Mouse (Mus musculus): Measurements from ENCODE around the gene Stat5b. TPM values are rescaled to one million over a fixed set of nuclear protein-coding genes. Genes with fewer than 3 reads are reported as not detected.

Stat5b gene
- polyA plus RNA-seq, 1 experiment from 2014 or later, result 19.8 TPM

GRCm38 (mm10) chr11:100782568-100782967 lies 68.0 kb downstream of the Stat5b start:
- 84% methylated on average over 13 of the region's 13 CpGs for WGBS
- Histone ChIP-seq H3K36me3 (ENCODE audit: control insufficient read depth, insufficient read depth, low read length) (peaks cover 24% of the 10 kb centered on the region), H3K4me1 (ENCODE audit: control insufficient read depth, insufficient read depth, low read length) (no peaks in the 10 kb centered on the region), H3K27ac (ENCODE audit: low read depth, low read length) (no peak overlapping the region), H3K9ac (ENCODE audit: low read depth, low read length) (no peak overlapping the region), H3K4me3 (ENCODE audit: low read length) (no peak overlapping the region), H3K27me3 (ENCODE audit: control insufficient read depth, insufficient read depth, low read length) (no peaks in the 10 kb centered on the region), H3K4me2 (replicated peaks; ENCODE audit: low read depth, low read length) (no peak overlapping the region), H3K9me3 (ENCODE audit: control insufficient read depth, low read length) (no peaks in the 10 kb centered on the region)
- ATAC-seq (ENCODE audit: low FRiP score, low TSS enrichment), result no peak

DNA sequence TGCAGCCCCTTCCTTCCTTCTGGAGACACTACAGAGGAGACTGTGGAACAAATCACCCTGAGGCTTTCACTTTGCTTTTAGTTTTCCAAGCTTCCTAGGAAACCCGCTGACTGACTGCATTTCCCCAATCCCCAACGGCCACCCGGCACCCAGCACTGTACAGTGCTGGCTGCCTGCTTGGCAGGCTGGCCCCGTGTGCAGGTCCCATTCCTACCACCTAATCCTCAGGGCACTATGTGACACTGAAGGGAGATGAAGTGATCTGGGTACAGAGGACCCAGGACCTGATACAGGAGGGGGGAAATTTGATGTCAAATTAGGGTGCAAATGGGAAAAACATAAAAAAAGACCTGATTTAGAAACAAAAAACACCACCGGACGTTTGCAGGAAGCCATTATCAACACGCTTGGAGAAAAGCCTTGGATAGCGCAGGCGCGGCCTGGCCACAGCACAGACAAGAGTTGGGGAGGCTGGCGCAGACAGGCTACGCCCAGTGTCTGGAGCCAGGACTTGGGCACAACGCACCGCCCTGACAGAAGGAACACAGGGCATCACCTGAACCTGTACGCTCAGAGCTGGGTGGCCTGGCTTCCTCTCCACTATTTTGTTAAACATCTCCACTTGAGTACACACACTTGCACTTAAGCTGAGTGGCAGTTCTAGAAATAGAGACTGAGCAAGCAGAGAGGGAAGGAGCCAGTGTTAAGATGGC lies 68.6 kb downstream of the Stat5b start:
- Histone ChIP-seq H3K9ac (ENCODE audit: low read depth, low read length) (no peak overlapping the region), H3K36me3 (ENCODE audit: control insufficient read depth, insufficient read depth, low read length) (peaks cover 24% of the 10 kb centered on the region), H3K4me2 (replicated peaks; ENCODE audit: low read depth, low read length) (no peak overlapping the region), H3K4me3 (ENCODE audit: low read length) (no peak overlapping the region), H3K4me1 (ENCODE audit: control insufficient read depth, insufficient read depth, low read length) (no peaks in the 10 kb centered on the region), H3K9me3 (ENCODE audit: control insufficient read depth, low read length) (no peaks in the 10 kb centered on the region), H3K27me3 (ENCODE audit: control insufficient read depth, insufficient read depth, low read length) (no peaks in the 10 kb centered on the region), H3K27ac (ENCODE audit: low read depth, low read length) (no peak overlapping the region)
- 91% methylated on average over 15 of the region's 15 CpGs for WGBS
- ATAC-seq (ENCODE audit: low FRiP score, low TSS enrichment), result no peak

GRCm38 (mm10) chr11:100780247-100780646 lies 70.3 kb downstream of the Stat5b start:
- Histone ChIP-seq H3K9me3 (ENCODE audit: control insufficient read depth, low read length) (no peaks in the 10 kb centered on the region), H3K4me3 (ENCODE audit: low read length) (no peak overlapping the region), H3K9ac (ENCODE audit: low read depth, low read length) (no peak overlapping the region), H3K36me3 (ENCODE audit: control insufficient read depth, insufficient read depth, low read length) (peaks cover 21% of the 10 kb centered on the region), H3K27ac (ENCODE audit: low read depth, low read length) (no peak overlapping the region), H3K27me3 (ENCODE audit: control insufficient read depth, insufficient read depth, low read length) (no peaks in the 10 kb centered on the region), H3K4me2 (replicated peaks; ENCODE audit: low read depth, low read length) (no peak overlapping the region), H3K4me1 (ENCODE audit: control insufficient read depth, insufficient read depth, low read length) (no peaks in the 10 kb centered on the region)
- no peak for ATAC-seq (ENCODE audit: low FRiP score, low TSS enrichment)
- WGBS, result 72% methylated on average over 8 of the region's 8 CpGs

DNA sequence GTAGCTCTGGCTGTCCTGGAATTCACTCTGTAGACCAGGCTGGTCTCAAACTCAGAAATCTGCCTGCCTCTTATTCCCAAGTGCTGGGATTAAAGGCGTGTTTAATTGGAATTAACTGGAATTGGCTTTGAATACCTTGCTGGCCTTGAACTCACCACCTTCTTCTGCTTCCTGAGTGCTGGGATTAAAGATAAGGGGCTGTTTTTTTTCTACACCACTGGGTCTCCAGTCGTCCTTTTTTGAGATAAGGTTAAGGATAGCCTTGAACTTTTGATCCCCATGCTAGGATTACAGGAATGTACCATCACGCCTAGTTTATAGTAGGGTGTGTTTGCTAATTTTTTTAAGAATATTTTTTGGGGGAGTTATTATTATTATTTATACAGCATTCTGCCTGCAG lies 72.5 kb downstream of the Stat5b start:
- H3K4me3 ChIP-seq (ENCODE audit: low read length), result no peak overlapping the region
- H3K9ac ChIP-seq (ENCODE audit: low read depth, low read length), result no peak overlapping the region
- H3K4me1 ChIP-seq (ENCODE audit: control insufficient read depth, insufficient read depth, low read length), result no peaks in the 10 kb centered on the region
- no peak overlapping the region for H3K27ac ChIP-seq (ENCODE audit: low read depth, low read length)
- H3K27me3 ChIP-seq (ENCODE audit: control insufficient read depth, insufficient read depth, low read length), result no peaks in the 10 kb centered on the region
- ATAC-seq (ENCODE audit: low FRiP score, low TSS enrichment), result no peak
- no peak overlapping the region for H3K4me2 ChIP-seq (replicated peaks; ENCODE audit: low read depth, low read length)
- WGBS, result 79% methylated on average over 3 of the region's 3 CpGs
- H3K36me3 ChIP-seq (ENCODE audit: control insufficient read depth, insufficient read depth, low read length), result peaks cover 14% of the 10 kb centered on the region
- no peaks in the 10 kb centered on the region for H3K9me3 ChIP-seq (ENCODE audit: control insufficient read depth, low read length)

GRCm38 (mm10) chr11:100775921-100776320 lies 74.6 kb downstream of the Stat5b start:
- Histone ChIP-seq H3K9ac (ENCODE audit: low read depth, low read length) (no peak overlapping the region), H3K4me1 (ENCODE audit: control insufficient read depth, insufficient read depth, low read length) (no peaks in the 10 kb centered on the region), H3K27me3 (ENCODE audit: control insufficient read depth, insufficient read depth, low read length) (no peaks in the 10 kb centered on the region), H3K27ac (ENCODE audit: low read depth, low read length) (no peak overlapping the region), H3K4me3 (ENCODE audit: low read length) (no peak overlapping the region), H3K9me3 (ENCODE audit: control insufficient read depth, low read length) (no peaks in the 10 kb centered on the region), H3K36me3 (ENCODE audit: control insufficient read depth, insufficient read depth, low read length) (no peaks in the 10 kb centered on the region), H3K4me2 (replicated peaks; ENCODE audit: low read depth, low read length) (no peak overlapping the region)
- WGBS, result 87% methylated on average over 10 of the region's 10 CpGs
- ATAC-seq (ENCODE audit: low FRiP score, low TSS enrichment), result no peak

- WGBS, result 89% methylated on average over 4 of the region's 4 CpGs
- no peaks in the 10 kb centered on the region for H3K36me3 ChIP-seq (ENCODE audit: control insufficient read depth, insufficient read depth, low read length)
- 0 out of 2 replicates have a peak, but pooled peaks cover 5% of the 10 kb centered on the region for H3K4me1 ChIP-seq (ENCODE audit: control insufficient read depth, insufficient read depth, low read length)
- no peak overlapping the region for H3K4me2 ChIP-seq (replicated peaks; ENCODE audit: low read depth, low read length)
- H3K27ac ChIP-seq (ENCODE audit: low read depth, low read length), result no peak overlapping the region
- ATAC-seq (ENCODE audit: low FRiP score, low TSS enrichment), result no peak
- no peaks in the 10 kb centered on the region for H3K27me3 ChIP-seq (ENCODE audit: control insufficient read depth, insufficient read depth, low read length)
- no peak overlapping the region for H3K9ac ChIP-seq (ENCODE audit: low read depth, low read length)
- no peaks in the 10 kb centered on the region for H3K9me3 ChIP-seq (ENCODE audit: control insufficient read depth, low read length)
- H3K4me3 ChIP-seq (ENCODE audit: low read length), result no peak overlapping the region
Observed at GRCm38 (mm10) chr11:100774261-100774660, 76.3 kb downstream of the Stat5b start.

DNA sequence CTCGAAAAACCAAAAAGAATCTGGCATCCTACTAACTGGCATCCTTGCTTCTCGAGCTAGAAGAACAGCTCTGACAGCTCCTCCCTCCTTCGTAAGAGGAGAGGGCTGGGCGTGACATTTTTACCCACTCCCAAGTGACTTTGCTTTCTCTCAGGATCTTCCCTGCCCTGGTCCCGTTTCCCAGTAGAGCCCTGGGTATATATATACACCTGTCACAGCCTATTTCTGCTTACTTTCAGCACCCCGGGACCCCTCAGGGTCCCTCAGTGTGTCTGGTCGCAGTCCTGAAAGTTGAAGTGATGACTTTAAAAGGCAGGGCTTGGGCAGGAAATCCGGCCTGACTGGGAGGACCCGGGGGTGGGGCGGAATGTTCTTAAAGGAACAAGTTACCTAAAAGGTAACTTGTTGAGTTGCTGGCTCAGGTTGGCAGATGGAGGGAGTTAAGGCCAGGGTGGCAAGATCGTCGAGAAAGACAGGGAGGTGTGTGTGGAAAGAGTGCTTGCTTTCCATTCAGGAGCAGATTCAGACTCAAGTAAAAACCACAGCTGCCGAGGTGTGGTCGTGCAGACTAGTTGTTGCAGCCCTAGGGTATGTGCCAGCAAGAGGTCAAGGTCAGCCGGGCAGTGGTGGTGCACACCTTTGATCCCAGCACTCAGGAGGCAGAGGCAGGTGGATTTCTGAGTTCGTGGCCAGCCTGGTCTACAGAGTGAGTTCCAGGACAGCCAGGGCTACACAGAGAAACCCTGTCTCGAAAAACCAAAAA lies 79.7 kb downstream of the Stat5b start, which contains the start of gene Ghdc:
Gene Ghdc, minus strand, starts transcription at position 312 of the 763 bp plus-strand sequence.
- Histone ChIP-seq H3K4me2 (replicated peaks; ENCODE audit: low read depth, low read length) (peak within 1 kb of the TSS; percentile 43), H3K27ac (ENCODE audit: low read depth, low read length) (no peak within 1 kb of the TSS), H3K4me3 (ENCODE audit: low read length) (peak within 1 kb of the TSS; percentile 47), H3K4me1 (ENCODE audit: control insufficient read depth, insufficient read depth, low read length) (0 out of 2 replicates have a peak, but pooled peaks cover 5% of the 10 kb centered on the region), H3K27me3 (ENCODE audit: control insufficient read depth, insufficient read depth, low read length) (no peaks in the 10 kb centered on the region), H3K36me3 (ENCODE audit: control insufficient read depth, insufficient read depth, low read length) (no peaks in the 10 kb centered on the region), H3K9ac (ENCODE audit: low read depth, low read length) (peak within 1 kb of the TSS; percentile 35), H3K9me3 (ENCODE audit: control insufficient read depth, low read length) (no peaks in the 10 kb centered on the region)
- peak; percentile 74 for ATAC-seq (ENCODE audit: low FRiP score, low TSS enrichment)
- 14% methylated on average over 17 of the region's 17 CpGs for WGBS

GRCm38 (mm10) chr11:100769980-100770379 lies 80.5 kb downstream of the Stat5b start:
- Histone ChIP-seq H3K27me3 (ENCODE audit: control insufficient read depth, insufficient read depth, low read length) (no peaks in the 10 kb centered on the region), H3K4me3 (ENCODE audit: low read length) (peak overlapping the region; percentile 47), H3K27ac (ENCODE audit: low read depth, low read length) (no peak overlapping the region), H3K4me1 (ENCODE audit: control insufficient read depth, insufficient read depth, low read length) (0 out of 2 replicates have a peak, but pooled peaks cover 5% of the 10 kb centered on the region), H3K36me3 (ENCODE audit: control insufficient read depth, insufficient read depth, low read length) (no peaks in the 10 kb centered on the region), H3K9ac (ENCODE audit: low read depth, low read length) (peak overlapping the region; percentile 35; the same call in 1 of the 2 replicates), H3K4me2 (replicated peaks; ENCODE audit: low read depth, low read length) (peak overlapping the region; percentile 43), H3K9me3 (ENCODE audit: control insufficient read depth, low read length) (no peaks in the 10 kb centered on the region)
- 60% methylated on average over 6 of the region's 6 CpGs for WGBS
- no peak for ATAC-seq (ENCODE audit: low FRiP score, low TSS enrichment)

GRCm38 (mm10) chr11:100767871-100768270 lies 82.7 kb downstream of the Stat5b start:
- no peaks in the 10 kb centered on the region for H3K27me3 ChIP-seq (ENCODE audit: control insufficient read depth, insufficient read depth, low read length)
- WGBS, result 86% methylated on average over 5 of the region's 5 CpGs
- no peak overlapping the region for H3K27ac ChIP-seq (ENCODE audit: low read depth, low read length)
- H3K4me1 ChIP-seq (ENCODE audit: control insufficient read depth, insufficient read depth, low read length), result 0 out of 2 replicates have a peak, but pooled peaks cover 5% of the 10 kb centered on the region
- no peaks in the 10 kb centered on the region for H3K36me3 ChIP-seq (ENCODE audit: control insufficient read depth, insufficient read depth, low read length)
- H3K4me3 ChIP-seq (ENCODE audit: low read length), result no peak overlapping the region
- H3K9me3 ChIP-seq (ENCODE audit: control insufficient read depth, low read length), result no peaks in the 10 kb centered on the region
- no peak overlapping the region for H3K9ac ChIP-seq (ENCODE audit: low read depth, low read length)
- H3K4me2 ChIP-seq (replicated peaks; ENCODE audit: low read depth, low read length), result no peak overlapping the region
- no peak for ATAC-seq (ENCODE audit: low FRiP score, low TSS enrichment)
